Mouse (Mus musculus): Measurements from ENCODE around the gene Gm10696. TPM values are rescaled to one million over a fixed set of nuclear protein-coding genes. Genes with fewer than 3 reads are reported as not detected.
"Not testable (repeated sequence)": the region's sequence is repeated elsewhere in the genome, so short reads cannot be mapped to it uniquely, and the experiment has no call there.

The Gm10696 gene
- polyA plus RNA-seq (2012; fragmentation: generic; extraction: Trizol): not detected

DNA sequence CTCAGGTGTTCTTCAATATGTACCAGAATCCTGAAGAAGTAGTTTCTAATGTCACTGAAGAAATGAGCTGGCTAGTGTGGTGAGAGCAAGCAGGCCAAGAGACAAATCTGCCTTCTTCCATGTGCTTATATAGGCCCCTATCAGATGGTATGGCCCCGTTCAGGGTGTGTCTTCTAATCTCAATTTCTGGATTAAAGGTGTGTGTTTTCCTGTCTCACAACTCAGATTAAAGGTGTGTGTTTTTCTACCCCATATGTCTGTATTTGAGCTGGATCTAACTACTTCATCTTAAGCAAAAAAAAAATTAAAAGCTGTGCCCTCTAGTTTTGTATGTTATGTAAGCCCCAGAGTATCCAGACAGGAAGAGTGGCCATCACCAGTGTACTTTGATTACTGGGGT, at the start of gene Gm10696:
Gm10696 (minus strand) TSS at position 101 of the 400 bp plus-strand sequence.
- not testable (repeated sequence) for H3K4me2 ChIP-seq (ENCODE audit: low read depth); H3K4me3 ChIP-seq; H3ac ChIP-seq (ENCODE audit: control insufficient read depth, insufficient read length); H3K36me3 ChIP-seq (ENCODE audit: control insufficient read depth, insufficient read depth); H3K27me3 ChIP-seq (ENCODE audit: control insufficient read depth, insufficient read depth, insufficient read length); H3K79me2 ChIP-seq (ENCODE audit: control insufficient read depth, insufficient read depth)

DNA sequence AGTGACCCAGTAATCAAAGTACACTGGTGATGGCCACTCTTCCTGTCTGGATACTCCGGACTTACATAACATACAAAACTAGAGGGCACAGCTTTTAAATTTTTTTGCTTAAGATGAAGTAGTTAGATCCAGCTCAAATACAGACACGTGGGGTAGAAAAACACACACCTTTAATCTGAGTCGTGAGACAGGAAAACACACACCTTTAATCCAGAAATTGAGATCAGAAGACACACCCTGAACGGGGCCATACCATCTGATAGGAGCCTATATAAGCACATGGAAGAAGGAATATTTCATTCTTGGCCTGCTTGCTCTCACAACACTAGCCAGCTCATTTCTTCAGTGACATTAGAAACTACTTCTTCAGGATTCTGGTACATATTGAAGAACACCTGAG, 18.4 kb upstream of the Gm10696 start, which contains the start of gene Gm5286:
Gm5286 (plus strand) TSS at position 301 of the 400 bp plus-strand sequence.
- H3K4me2 ChIP-seq (ENCODE audit: low read depth); H3K79me2 ChIP-seq (ENCODE audit: control insufficient read depth, insufficient read depth); H3ac ChIP-seq (ENCODE audit: control insufficient read depth, insufficient read length); H3K4me3 ChIP-seq; H3K27me3 ChIP-seq (ENCODE audit: control insufficient read depth, insufficient read depth, insufficient read length); H3K36me3 ChIP-seq (ENCODE audit: control insufficient read depth, insufficient read depth): not testable (repeated sequence)

DNA sequence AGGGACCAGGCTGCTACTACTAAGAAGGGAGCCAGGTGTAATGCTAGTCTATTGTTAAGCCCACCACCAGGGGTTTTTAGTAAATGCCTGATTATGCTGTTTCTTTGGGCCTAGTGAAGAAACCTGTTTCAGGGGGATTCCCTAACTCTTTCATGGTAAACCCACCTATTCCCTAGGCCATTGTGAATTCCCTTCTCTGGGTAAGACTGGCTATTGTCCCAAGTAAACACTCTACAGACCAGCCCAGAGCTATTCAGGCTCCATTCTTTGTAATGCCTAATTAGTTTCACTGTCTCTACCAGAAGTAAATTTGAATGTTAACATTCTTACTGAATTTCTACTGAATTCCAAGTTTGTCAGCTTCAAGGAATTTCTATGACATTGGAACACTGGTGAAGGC, 10.6 kb downstream of the Gm10696 start:
- H3ac ChIP-seq (ENCODE audit: control insufficient read depth, insufficient read length); H3K27me3 ChIP-seq (ENCODE audit: control insufficient read depth, insufficient read depth, insufficient read length); H3K4me3 ChIP-seq; H3K4me2 ChIP-seq (ENCODE audit: low read depth); H3K79me2 ChIP-seq (ENCODE audit: control insufficient read depth, insufficient read depth); H3K36me3 ChIP-seq (ENCODE audit: control insufficient read depth, insufficient read depth): not testable (repeated sequence)

Other genes starting within 250 kb of the Gm10696 start
- not detected for gene Gm9117, start 234.7 kb downstream of the Gm10696 start, polyA plus RNA-seq (2012; fragmentation: generic; extraction: Trizol)
- gene Tdpoz5, start 216.9 kb downstream of the Gm10696 start, polyA plus RNA-seq (2012; fragmentation: generic; extraction: Trizol): not detected
- gene Gm9125, start 123.3 kb downstream of the Gm10696 start, polyA plus RNA-seq (2012; fragmentation: generic; extraction: Trizol): not detected
- not detected for gene Gm10697, start 105.5 kb downstream of the Gm10696 start, polyA plus RNA-seq (2012; fragmentation: generic; extraction: Trizol)
- gene Gm5286, start 18.5 kb upstream of the Gm10696 start, polyA plus RNA-seq (2012; fragmentation: generic; extraction: Trizol): not detected
- gene Gm4778, start 85.8 kb upstream of the Gm10696 start, polyA plus RNA-seq (2012; fragmentation: generic; extraction: Trizol): not detected
- 6.3 TPM for gene Them4, start 131.9 kb upstream of the Gm10696 start, polyA plus RNA-seq (2012; fragmentation: generic; extraction: Trizol)
- gene Them5, start 163.9 kb upstream of the Gm10696 start, polyA plus RNA-seq (2012; fragmentation: generic; extraction: Trizol): not detected
- not detected for gene C2cd4d, start 184.2 kb upstream of the Gm10696 start, polyA plus RNA-seq (2012; fragmentation: generic; extraction: Trizol)
- 0.26 TPM for gene Rorc, start 194.6 kb upstream of the Gm10696 start, polyA plus RNA-seq (2012; fragmentation: generic; extraction: Trizol)
- not detected for gene Lingo4, start 220.3 kb upstream of the Gm10696 start, polyA plus RNA-seq (2012; fragmentation: generic; extraction: Trizol)
- 5.4 TPM for gene Tdrkh, start 235.1 kb upstream of the Gm10696 start, polyA plus RNA-seq (2012; fragmentation: generic; extraction: Trizol)

All from myocyte (in vitro differentiated cells).